Mouse (Mus musculus) layer of hippocampus, adult 2 months (tissue): ENCODE data around the gene Hes1. TPM values are rescaled to one million over a fixed set of nuclear protein-coding genes. Genes with fewer than 3 reads are reported as not detected.

ENCODE experiments used
- DNase-seq, 2 experiments: peaks; one replicate each; pipeline ENCODE4 v3.0.0; 2022; ENCODE audit warnings: low spot score in 2 of 2
- H3K27ac ChIP-seq: fragments of 200-600 bp; 2 replicates; pipeline ENCODE4 v1.8.1; 2022
- H3K4me3 ChIP-seq: fragments of 200-600 bp; 2 replicates; pipeline ENCODE4 v1.8.1; 2022; ENCODE audit warnings: mild to moderate bottlenecking
- CTCF ChIP-seq: fragments of 200-600 bp; conservative IDR thresholded peaks from 2 replicates; pipeline ENCODE4 v1.8.1; 2022; ENCODE audit warnings: antibody characterized with exemption, mild to moderate bottlenecking, moderate library complexity
- total RNA-seq, 2 experiments: library from RNA; stranded (reverse); gene quantifications; 2 replicates each; pipeline ENCODE4 v1.2.3; 2021

The Hes1 gene
- total RNA-seq, 2 experiments from 2014 or later = 23.3 to 32.7 TPM

DNA sequence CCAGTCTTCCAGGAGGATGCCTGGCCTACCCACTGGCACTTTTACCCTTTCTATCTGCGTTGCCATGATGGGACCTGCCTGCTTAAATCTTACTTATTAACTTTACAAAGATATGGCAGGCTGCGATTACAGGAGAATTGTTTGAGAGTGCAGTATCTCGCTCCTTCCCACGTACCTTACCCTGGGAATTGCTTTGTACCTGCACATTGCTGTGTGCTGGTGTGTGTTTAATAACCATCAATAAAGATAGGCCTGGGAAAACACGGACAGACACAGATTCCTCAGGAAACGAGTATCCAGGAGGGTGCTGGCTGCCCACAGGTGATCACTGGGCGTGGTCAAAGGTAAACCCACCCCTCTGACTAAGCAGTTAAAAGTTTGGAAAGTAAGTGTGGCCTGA is 8.3 kb upstream of the Hes1 start:
- Histone ChIP-seq H3K27ac (no peak overlapping the region), H3K4me3 (no peak overlapping the region)
- no peak for TF ChIP-seq CTCF
- DNase-seq = no peak

DNA sequence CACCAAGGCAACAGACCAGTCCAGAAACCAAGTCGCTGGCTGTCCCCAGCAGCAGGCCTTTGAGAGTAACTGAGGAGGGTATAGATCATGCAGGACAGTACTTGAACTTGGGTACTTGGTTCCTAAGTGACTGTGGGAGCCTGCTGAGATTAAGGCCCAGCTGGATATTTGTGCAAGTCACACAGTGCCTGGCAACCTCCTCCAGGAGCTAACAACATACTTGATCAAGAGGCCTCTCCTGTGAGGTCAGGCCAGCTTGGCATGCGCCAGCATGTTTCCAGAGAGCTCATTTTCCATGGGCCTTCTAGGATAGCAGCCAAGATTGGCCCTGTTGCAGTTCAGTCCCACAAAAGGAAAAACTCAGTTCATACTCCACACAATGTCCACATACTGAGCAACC is 7.3 kb upstream of the Hes1 start:
- DNase-seq = no peak
- no peak overlapping the region for H3K4me3 ChIP-seq
- H3K27ac ChIP-seq = no peak overlapping the region
- TF ChIP-seq CTCF = no peak

DNA sequence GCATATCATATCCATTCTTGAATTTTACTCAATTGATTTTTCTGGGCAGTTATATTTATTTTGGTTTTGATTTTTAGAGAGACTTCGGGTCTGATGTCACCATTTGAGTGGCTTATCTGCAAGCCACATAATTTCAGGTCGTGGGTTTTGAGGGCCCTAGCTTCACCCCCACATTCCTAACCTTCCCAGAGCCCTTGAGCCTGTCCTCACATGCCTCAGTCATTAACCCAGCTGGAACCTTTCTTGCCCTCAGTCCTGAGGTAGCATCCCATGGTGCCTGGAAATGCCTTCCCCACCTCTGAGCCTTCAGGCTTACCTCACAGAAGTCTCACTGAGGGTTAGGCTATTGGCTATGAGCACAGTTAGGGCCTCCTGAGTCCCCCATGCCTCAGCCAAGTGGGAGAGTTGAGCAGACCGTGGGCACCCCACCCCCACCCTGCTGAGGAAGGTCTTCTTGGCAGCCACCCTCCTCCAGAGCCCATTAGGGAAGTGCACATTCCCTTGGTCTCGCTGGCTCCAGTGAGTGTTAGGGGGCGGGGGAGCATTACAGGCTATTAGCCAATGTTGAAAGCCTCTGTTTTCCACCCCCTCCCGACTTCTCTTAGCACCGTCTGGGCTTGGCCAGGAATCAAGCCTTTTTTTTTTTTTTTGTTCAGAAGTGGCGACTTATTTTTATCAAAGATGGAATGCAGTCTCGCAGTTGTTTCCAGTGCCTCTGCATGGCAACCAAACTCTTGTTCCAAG is 5.0 kb upstream of the Hes1 start:
- H3K27ac ChIP-seq = peak overlapping the region; percentile 41; the same call in 1 of the 2 replicates
- H3K4me3 ChIP-seq = no peak overlapping the region
- peak; percentile 55 to 56 for DNase-seq
- no peak for TF ChIP-seq CTCF

DNA sequence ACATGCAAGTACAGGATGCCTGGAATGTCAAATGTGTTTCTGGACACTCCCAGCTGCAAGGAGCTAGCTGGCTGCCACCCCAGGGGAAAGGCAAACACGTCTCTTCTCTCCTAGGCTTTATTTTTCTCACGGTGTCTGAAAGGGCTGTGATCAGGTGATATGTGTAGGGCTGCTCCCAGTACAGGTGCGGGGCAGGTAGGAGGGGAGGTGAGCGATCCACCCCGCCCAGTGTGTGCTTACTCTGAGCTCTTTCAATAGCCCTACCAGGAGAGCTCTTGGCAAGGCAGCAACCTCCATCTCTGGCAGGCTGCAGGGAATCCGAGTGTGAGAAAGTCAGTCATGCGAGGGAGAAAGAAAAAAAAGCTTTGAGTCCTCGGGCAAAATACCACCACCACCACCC is 3.8 kb upstream of the Hes1 start:
- no peak for TF ChIP-seq CTCF
- no peak for DNase-seq

DNA sequence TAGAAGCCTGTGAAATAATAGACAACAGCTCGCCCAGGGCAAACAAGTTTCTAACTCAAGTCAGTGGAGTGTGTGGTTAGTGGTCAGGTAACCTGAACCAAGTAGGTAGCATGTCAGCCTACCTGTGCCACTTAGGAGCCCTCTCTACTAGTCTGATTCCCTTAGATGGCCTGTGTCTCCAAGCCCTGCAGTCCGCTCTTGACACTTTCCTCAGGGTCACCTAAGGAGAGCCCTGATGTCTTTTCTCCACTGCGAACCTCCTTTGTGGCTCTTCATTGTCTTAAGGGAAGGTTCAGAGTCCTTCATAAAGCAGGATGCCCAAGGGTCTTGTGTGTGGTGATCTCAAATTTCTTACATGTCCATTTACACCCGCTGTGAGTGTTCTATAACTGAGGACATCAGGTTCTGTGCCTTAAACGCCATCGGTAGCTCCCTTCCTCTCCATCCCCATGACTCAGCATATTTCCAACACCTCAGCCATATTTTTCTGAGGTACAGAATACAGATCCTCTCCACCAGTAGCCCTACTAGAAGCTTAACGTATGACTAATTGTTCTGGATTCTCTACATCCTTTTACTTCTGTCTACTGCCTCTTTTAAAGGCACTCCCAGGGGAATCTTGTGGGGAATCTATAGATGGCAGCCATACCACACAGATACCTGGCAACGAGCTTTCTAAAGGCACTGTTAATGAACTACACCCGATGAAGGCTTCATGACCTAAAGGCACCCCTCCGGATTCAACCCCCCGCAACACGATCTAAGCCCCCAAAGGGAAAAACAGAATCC is 1.7 kb upstream of the Hes1 start:
- H3K4me3 ChIP-seq = no peak overlapping the region; the same call in 1 of the 2 replicates
- no peak for DNase-seq
- H3K27ac ChIP-seq = peak overlapping the region; percentile 95; the same call in 1 of the 2 replicates
- no peak for TF ChIP-seq CTCF

More for the DNA sequence above, 3.8 kb upstream of the Hes1 start:
- H3K27ac ChIP-seq = peak overlapping the region; percentile 39; the same call in 1 of the 2 replicates
- no peak overlapping the region for H3K4me3 ChIP-seq

DNA sequence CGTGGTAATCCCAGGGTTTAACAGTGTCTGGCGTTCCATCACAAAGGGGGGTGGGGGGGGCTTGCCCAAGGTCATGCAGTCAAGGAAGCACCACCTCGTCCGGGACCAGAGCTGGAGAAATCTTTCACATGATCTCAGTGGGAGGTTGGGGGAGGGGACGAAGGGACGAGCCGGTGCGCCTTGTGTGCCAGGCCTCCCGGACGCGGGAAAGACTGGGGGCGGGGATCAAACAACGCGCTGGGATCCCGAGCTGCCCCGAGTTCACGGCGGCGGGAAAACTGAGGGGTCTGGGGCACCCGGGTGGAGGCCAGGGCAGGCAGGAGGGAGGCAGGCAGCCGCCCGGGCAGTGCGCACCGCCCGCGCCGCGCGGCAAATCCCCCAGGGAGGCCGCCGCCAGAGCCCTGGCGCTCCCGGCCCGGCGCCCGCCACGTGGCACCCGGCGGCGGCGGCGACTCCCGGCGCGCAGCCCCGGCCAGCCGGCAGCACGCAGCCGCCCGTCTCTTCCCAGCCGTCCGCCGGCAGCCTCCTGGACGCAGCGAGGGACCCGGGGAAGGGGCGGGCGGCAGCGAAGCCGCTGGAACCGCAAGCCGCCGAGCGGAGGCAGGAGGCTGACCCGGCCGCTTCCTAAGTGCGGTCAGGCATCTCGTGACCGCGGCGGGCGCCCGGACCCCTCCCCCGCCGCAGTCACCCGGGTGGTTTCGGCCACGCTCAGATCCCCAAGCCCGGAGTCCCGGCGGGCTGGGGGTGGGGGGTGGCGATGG is 883 bp upstream of the Hes1 start:
- no peak for TF ChIP-seq CTCF
- DNase-seq = peak in 1 of 2 experiments; percentile 37
- peak overlapping the region; percentile 95 for H3K27ac ChIP-seq
- peak overlapping the region; percentile 74 for H3K4me3 ChIP-seq

DNA sequence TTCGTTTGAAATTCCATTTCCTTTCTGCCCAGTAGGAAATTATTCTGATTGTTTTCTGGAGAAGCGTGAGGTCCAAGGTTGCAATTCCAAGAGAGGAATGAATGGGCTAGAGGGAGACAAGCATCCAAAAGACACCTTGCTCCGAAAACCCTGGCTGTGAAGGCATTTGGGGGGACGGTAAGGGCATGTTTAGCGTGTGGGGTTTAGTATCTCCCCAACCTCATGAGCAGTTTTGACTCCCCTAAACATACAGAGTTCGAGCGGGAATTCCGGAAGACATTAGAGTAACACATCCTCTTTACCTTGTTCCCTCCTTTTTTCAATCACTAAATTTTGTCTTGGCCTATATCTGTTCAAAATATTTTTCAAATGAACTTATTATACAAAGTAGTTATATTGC is 429 bp downstream of the Hes1 start:
- H3K4me3 ChIP-seq = peak overlapping the region; percentile 74
- TF ChIP-seq CTCF = no peak
- peak overlapping the region; percentile 95 for H3K27ac ChIP-seq
- no peak for DNase-seq

DNA sequence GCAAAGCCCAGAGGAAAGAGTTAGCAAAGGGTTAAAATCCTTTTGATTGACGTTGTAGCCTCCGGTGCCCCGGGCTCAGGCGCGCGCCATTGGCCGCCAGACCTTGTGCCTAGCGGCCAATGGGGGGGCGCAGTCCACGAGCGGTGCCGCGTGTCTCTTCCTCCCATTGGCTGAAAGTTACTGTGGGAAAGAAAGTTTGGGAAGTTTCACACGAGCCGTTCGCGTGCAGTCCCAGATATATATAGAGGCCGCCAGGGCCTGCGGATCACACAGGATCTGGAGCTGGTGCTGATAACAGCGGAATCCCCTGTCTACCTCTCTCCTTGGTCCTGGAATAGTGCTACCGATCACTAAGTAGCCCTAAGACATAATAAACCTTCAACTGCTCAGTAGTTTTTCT is 893 bp downstream of the Hes1 start:
- no peak for TF ChIP-seq CTCF
- Histone ChIP-seq H3K4me3 (peak overlapping the region; percentile 74), H3K27ac (peak overlapping the region; percentile 95)
- peak; percentile 80 to 90 for DNase-seq

DNA sequence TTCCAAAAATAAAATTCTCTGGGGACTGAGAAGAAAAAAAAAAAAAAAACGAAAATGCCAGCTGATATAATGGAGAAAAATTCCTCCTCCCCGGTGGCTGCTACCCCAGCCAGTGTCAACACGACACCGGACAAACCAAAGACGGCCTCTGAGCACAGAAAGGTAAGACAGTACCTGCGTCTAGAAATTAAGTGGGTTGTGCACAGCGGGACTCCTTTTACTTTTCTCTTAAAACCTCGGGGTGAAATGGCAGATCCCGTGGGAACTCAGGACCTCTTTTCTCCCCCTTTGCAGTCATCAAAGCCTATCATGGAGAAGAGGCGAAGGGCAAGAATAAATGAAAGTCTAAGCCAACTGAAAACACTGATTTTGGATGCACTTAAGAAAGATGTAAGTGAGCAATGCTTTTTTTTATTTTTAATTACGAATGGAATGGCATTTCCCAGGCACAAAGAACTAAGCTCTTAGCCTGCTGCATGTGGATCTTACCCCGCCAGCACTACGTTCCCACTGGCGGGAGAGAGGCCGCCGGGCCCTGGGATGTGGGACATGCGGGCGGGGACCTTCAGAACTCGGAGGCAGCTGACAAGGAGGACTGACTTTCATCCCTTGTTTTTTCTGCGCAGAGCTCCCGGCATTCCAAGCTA is 1.5 kb downstream of the Hes1 start:
- Histone ChIP-seq H3K27ac (peak overlapping the region; percentile 94), H3K4me3 (peak overlapping the region; percentile 74)
- DNase-seq = no peak
- no peak for TF ChIP-seq CTCF

DNA sequence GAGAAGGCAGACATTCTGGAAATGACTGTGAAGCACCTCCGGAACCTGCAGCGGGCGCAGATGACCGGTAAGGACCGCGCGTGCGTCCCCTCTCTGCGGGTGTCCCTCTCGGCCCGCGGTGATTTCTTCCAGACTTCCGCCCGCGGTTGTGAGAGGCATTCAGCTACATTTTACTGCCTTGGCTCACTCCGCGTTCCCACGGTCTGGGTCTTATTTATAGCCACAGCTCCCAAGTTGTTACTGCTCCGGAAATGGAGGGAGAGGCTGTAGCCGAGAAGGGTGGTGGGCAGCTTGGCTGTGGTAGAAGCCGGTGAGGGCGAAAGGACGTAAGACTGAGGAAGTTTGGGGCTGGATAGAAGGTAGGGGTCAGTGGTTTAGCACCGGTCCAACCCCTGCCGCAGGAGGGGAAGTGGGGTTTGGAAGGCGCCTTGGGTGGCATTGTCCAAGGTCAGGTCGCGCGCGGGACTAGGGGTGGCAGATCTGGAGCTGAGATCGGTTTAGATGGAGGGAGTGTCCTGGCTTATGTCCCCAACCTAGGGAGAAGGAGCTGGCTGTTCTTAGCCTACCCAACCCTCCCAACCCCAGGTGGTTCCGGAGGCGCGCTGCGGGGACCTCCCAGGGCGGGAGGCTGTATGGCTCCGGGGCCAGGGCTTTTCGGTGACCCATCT is 2.1 kb downstream of the Hes1 start:
- peak in 1 of 2 experiments; percentile 28 for DNase-seq
- Histone ChIP-seq H3K27ac (peak overlapping the region; percentile 94), H3K4me3 (peak overlapping the region; percentile 74)
- TF ChIP-seq CTCF = no peak; the same call in 1 of the 2 replicates

DNA sequence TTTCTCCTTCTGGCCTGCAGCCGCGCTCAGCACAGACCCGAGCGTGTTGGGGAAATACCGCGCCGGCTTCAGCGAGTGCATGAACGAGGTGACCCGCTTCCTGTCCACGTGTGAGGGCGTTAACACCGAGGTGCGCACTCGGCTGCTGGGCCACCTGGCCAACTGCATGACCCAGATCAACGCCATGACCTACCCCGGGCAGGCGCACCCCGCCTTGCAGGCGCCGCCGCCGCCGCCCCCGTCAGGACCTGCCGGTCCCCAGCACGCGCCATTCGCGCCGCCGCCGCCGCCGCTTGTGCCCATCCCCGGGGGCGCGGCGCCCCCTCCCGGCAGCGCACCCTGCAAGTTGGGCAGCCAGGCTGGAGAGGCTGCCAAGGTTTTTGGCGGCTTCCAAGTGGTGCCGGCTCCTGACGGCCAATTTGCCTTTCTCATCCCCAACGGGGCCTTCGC is 2.7 kb downstream of the Hes1 start:
- Histone ChIP-seq H3K4me3 (peak overlapping the region; percentile 74), H3K27ac (peak overlapping the region; percentile 94)
- peak; percentile 80 for TF ChIP-seq CTCF
- DNase-seq = peak; percentile 73 to 85
